Mouse (Mus musculus): ENCODE results near the gene Cntnap2. TPM values are rescaled to one million over a fixed set of nuclear protein-coding genes. Genes with fewer than 3 reads are reported as not detected.

The Cntnap2 gene
- polyA plus RNA-seq, 1 experiment from 2014 or later, result 1.3 TPM

DNA sequence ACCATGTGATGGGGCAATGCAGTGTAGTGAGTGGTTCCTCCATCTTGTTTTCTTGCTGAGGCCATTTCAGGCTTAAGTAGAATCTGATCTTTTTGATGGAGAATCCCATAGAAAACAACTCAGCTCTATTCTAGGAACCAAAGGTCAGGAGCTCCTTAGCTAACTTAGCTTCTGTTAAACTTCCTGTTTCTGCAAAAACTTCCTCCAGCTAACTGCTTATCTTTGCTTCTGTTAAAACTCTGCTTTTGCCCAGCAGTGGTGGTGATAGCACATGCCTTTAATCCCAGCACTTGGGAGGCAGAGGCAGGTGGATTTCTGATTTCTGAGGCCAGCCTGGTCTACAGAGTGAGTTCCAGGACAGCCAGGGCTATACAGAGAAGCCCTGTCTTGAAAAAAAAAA is 2258.1 kb downstream of the Cntnap2 start:
- peaks cover 8% of the 10 kb centered on the region; the same call in 1 of the 2 replicates for H3K4me1 ChIP-seq (replicated peaks; ENCODE audit: control insufficient read depth, insufficient read depth, low read length)
- no peak overlapping the region for H3K27ac ChIP-seq (ENCODE audit: low read depth)
- H3K9ac ChIP-seq (ENCODE audit: low read length), result no peak overlapping the region
- H3K36me3 ChIP-seq (ENCODE audit: control insufficient read depth, insufficient read depth, low read length), result no peaks in the 10 kb centered on the region
- H3K9me3 ChIP-seq (ENCODE audit: control insufficient read depth, low read length), result no peaks in the 10 kb centered on the region
- no peak overlapping the region for H3K4me3 ChIP-seq (ENCODE audit: low read depth, low read length)
- H3K4me2 ChIP-seq (ENCODE audit: low read length), result no peak overlapping the region
- ATAC-seq (replicated peaks; ENCODE audit: low FRiP score, low TSS enrichment, low read depth) (no peak), DNase-seq (ENCODE audit: low spot score) (no peak)
- H3K27me3 ChIP-seq (replicated peaks; ENCODE audit: control insufficient read depth, insufficient read depth, low read length), result no peaks in the 10 kb centered on the region

DNA sequence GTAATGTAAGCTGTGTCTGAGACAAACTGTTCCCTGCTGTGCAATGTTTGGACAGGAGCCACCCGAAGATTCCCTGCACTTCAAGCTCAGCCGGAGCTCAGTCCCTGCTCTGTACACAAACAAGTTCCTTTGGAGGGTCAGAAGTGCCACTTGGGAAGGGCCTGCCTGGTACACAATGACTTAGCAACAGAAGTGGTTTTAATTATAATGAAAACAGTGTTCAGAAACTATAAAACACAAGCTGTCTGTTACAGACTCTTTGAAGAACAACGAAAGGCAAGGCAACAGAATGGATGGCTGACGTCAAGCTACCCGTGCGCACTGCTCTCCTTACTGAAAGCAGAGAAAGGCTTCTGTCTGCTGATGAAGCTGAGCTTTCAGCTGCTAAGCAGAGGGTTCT is 2259.5 kb downstream of the Cntnap2 start:
- peak; percentile 64 for DNase-seq (ENCODE audit: low spot score)
- H3K9me3 ChIP-seq (ENCODE audit: control insufficient read depth, low read length), result no peaks in the 10 kb centered on the region
- H3K9ac ChIP-seq (ENCODE audit: low read length), result no peak overlapping the region
- WGBS, result 6% methylated on average over 6 of the region's 6 CpGs
- no peak overlapping the region; the same call in 1 of the 2 replicates for H3K4me3 ChIP-seq (ENCODE audit: low read depth, low read length)
- no peaks in the 10 kb centered on the region for H3K27me3 ChIP-seq (replicated peaks; ENCODE audit: control insufficient read depth, insufficient read depth, low read length)
- no peak overlapping the region; the same call in 1 of the 2 replicates for H3K27ac ChIP-seq (ENCODE audit: low read depth)
- ATAC-seq (replicated peaks; ENCODE audit: low FRiP score, low TSS enrichment, low read depth), result no peak
- H3K36me3 ChIP-seq (ENCODE audit: control insufficient read depth, insufficient read depth, low read length), result no peaks in the 10 kb centered on the region
- H3K4me2 ChIP-seq (ENCODE audit: low read length), result peak overlapping the region; percentile 42
- H3K4me1 ChIP-seq (replicated peaks; ENCODE audit: control insufficient read depth, insufficient read depth, low read length), result peaks cover 8% of the 10 kb centered on the region; the same call in 1 of the 2 replicates

DNA sequence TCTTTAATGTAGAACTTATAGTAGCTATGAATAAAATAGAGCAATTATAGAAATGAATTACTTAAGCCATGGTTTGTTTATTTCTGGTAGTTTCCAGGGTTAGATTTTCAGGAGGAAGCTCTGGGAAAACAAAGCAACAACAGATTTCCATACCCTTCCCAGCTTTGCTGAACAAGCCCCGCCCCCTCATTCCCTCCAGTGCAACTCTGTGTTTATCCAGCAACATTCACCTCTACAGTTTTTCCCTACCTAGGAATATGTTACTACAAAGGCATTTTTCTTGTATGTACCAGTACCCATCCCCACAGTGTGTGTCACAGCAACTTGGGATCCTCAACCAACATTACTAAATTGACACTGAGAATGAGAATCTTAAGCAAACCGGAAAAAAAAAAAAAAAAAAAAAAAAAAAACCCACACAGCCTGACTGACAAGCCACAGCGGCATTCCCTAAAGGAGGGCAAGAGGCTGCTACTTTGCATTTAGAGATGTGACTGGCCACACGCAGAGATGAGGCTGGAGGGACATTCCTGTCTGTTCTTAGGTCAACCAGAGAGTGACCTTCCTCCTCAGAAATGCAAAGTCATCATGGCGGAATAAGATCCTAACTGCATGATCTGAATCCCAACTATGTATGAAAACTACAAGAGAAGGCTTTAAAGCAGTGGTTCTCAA is 2260.3 kb downstream of the Cntnap2 start:
- Histone ChIP-seq H3K4me2 (ENCODE audit: low read length) (peak overlapping the region; percentile 42), H3K4me1 (replicated peaks; ENCODE audit: control insufficient read depth, insufficient read depth, low read length) (peaks cover 8% of the 10 kb centered on the region; the same call in 1 of the 2 replicates), H3K27me3 (replicated peaks; ENCODE audit: control insufficient read depth, insufficient read depth, low read length) (no peaks in the 10 kb centered on the region), H3K9ac (ENCODE audit: low read length) (no peak overlapping the region), H3K4me3 (ENCODE audit: low read depth, low read length) (no peak overlapping the region), H3K27ac (ENCODE audit: low read depth) (no peak overlapping the region), H3K36me3 (ENCODE audit: control insufficient read depth, insufficient read depth, low read length) (no peaks in the 10 kb centered on the region), H3K9me3 (ENCODE audit: control insufficient read depth, low read length) (no peaks in the 10 kb centered on the region)
- DNase-seq (ENCODE audit: low spot score), result peak; percentile 43
- no peak for ATAC-seq (replicated peaks; ENCODE audit: low FRiP score, low TSS enrichment, low read depth)
- 27% methylated on average over 5 of the region's 5 CpGs for WGBS

DNA sequence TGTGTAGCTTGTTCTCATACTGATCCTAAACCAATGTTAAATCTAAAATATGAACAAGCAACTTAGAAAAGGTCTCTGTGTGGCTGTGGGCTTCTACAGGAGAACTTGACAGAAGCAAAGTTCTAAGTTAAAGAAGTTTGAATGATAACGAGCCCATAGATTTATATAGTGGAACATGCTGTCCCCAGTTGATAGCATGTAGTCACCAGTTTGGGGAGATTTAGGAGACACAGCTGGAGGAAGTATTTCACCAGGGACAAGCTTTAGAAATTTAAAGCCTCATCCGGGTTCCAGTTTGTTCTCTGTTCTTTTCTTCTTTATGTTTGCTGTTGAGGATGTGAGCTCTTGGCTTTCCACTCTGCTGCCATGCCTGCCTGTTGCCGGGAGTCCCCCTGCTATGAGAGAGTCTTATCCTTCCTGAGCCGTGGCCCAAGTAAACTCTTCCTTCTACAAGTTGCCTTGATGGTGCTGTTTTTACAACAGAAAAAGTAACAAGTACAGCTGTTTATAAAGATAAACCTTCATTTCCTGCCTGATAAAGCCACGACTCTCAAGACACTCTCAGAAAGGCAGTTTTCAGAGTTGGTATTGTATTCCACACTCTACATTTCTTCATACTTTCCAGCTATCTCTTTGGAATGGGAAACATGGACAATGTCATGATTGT is 2264.1 kb downstream of the Cntnap2 start:
- DNase-seq (ENCODE audit: low spot score) (no peak), ATAC-seq (replicated peaks; ENCODE audit: low FRiP score, low TSS enrichment, low read depth) (no peak)
- Histone ChIP-seq H3K4me1 (replicated peaks; ENCODE audit: control insufficient read depth, insufficient read depth, low read length) (peaks cover 4% of the 10 kb centered on the region; the same call in 1 of the 2 replicates), H3K4me2 (ENCODE audit: low read length) (no peak overlapping the region), H3K27me3 (replicated peaks; ENCODE audit: control insufficient read depth, insufficient read depth, low read length) (no peaks in the 10 kb centered on the region), H3K27ac (ENCODE audit: low read depth) (no peak overlapping the region), H3K9me3 (ENCODE audit: control insufficient read depth, low read length) (no peaks in the 10 kb centered on the region), H3K9ac (ENCODE audit: low read length) (no peak overlapping the region), H3K4me3 (ENCODE audit: low read depth, low read length) (no peak overlapping the region), H3K36me3 (ENCODE audit: control insufficient read depth, insufficient read depth, low read length) (no peaks in the 10 kb centered on the region)
- 42% methylated on average over 5 of the region's 5 CpGs for WGBS

DNA sequence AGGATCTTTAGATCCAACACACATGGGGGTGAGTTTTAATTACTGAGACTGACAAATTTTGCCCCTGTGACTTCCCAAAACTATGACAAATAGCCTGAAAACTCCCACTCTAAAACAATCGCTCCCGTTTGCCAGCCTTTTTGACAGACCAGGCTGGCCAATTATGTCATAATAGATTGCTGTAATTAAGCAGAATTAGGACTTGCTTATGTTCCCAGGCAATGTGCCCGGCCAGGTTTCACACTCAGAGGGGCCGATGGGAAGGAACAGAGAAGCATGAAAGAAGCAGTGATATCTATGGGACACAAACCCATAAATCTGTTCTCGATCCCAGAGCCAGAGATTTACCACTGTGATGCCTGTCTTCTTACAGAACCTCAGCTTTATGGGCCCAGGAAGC is 2264.7 kb downstream of the Cntnap2 start:
- H3K36me3 ChIP-seq (ENCODE audit: control insufficient read depth, insufficient read depth, low read length), result no peaks in the 10 kb centered on the region
- peaks cover 4% of the 10 kb centered on the region; the same call in 1 of the 2 replicates for H3K4me1 ChIP-seq (replicated peaks; ENCODE audit: control insufficient read depth, insufficient read depth, low read length)
- ATAC-seq (replicated peaks; ENCODE audit: low FRiP score, low TSS enrichment, low read depth) (no peak), DNase-seq (ENCODE audit: low spot score) (no peak)
- no peak overlapping the region for H3K27ac ChIP-seq (ENCODE audit: low read depth)
- H3K4me3 ChIP-seq (ENCODE audit: low read depth, low read length), result no peak overlapping the region
- no peaks in the 10 kb centered on the region for H3K9me3 ChIP-seq (ENCODE audit: control insufficient read depth, low read length)
- 42% methylated on average over 5 of the region's 5 CpGs for WGBS
- H3K9ac ChIP-seq (ENCODE audit: low read length), result no peak overlapping the region
- no peaks in the 10 kb centered on the region for H3K27me3 ChIP-seq (replicated peaks; ENCODE audit: control insufficient read depth, insufficient read depth, low read length)
- H3K4me2 ChIP-seq (ENCODE audit: low read length), result no peak overlapping the region

DNA sequence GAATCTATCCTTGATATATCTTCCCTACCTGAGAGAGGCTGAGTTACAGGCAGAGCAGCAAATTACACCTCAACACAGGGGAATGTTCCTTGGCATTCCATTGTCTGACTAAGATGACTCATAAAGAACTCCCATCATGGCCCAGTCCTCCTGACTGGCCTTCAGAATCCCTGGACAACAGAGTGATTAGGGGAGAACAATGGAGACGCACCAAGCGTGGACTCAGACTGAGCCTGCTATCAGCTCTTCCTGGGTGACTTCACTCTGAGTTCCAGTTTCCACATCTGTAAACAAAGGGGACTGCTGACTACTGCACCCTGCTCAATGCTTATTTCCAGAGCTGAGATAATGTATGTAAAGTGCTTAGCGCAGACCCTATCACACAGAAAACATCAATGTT is 2269.1 kb downstream of the Cntnap2 start:
- Histone ChIP-seq H3K4me3 (ENCODE audit: low read depth, low read length) (no peak overlapping the region), H3K9me3 (ENCODE audit: control insufficient read depth, low read length) (no peaks in the 10 kb centered on the region), H3K36me3 (ENCODE audit: control insufficient read depth, insufficient read depth, low read length) (no peaks in the 10 kb centered on the region), H3K27ac (ENCODE audit: low read depth) (no peak overlapping the region), H3K4me1 (replicated peaks; ENCODE audit: control insufficient read depth, insufficient read depth, low read length) (no peaks in the 10 kb centered on the region), H3K4me2 (ENCODE audit: low read length) (no peak overlapping the region), H3K27me3 (replicated peaks; ENCODE audit: control insufficient read depth, insufficient read depth, low read length) (no peaks in the 10 kb centered on the region), H3K9ac (ENCODE audit: low read length) (no peak overlapping the region)
- 71% methylated on average over 3 of the region's 3 CpGs for WGBS
- DNase-seq (ENCODE audit: low spot score) (no peak), ATAC-seq (replicated peaks; ENCODE audit: low FRiP score, low TSS enrichment, low read depth) (no peak)

DNA sequence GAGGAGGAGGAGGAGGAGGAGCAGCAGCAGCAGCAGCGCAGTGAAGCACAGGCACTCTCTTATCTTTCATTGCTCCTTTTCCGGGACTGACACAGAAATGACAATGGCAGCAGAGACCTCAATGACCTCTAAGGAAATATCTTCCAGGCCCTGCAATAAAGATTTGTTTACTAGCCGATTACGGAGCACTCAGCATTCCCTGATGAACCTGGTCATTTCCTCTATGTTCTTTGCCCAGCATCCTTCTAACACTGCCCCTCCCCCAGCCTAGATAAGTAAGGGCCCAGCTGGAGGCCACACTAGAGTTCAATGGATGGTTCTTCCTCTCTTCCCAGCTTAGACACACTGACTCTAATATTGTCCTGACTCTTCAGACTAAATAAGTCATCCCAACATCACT is 2270.1 kb downstream of the Cntnap2 start:
- ATAC-seq (replicated peaks; ENCODE audit: low FRiP score, low TSS enrichment, low read depth), result peak; percentile 62; the same call in 1 of the 2 replicates
- H3K4me3 ChIP-seq (ENCODE audit: low read depth, low read length), result no peak overlapping the region
- H3K4me1 ChIP-seq (replicated peaks; ENCODE audit: control insufficient read depth, insufficient read depth, low read length), result no peaks in the 10 kb centered on the region
- H3K36me3 ChIP-seq (ENCODE audit: control insufficient read depth, insufficient read depth, low read length), result no peaks in the 10 kb centered on the region
- no peak overlapping the region for H3K4me2 ChIP-seq (ENCODE audit: low read length)
- H3K9me3 ChIP-seq (ENCODE audit: control insufficient read depth, low read length), result no peaks in the 10 kb centered on the region
- no peak for DNase-seq (ENCODE audit: low spot score)
- H3K27ac ChIP-seq (ENCODE audit: low read depth), result no peak overlapping the region
- no peaks in the 10 kb centered on the region for H3K27me3 ChIP-seq (replicated peaks; ENCODE audit: control insufficient read depth, insufficient read depth, low read length)
- WGBS, result 5% methylated on average over 4 of the region's 4 CpGs
- H3K9ac ChIP-seq (ENCODE audit: low read length), result no peak overlapping the region

DNA sequence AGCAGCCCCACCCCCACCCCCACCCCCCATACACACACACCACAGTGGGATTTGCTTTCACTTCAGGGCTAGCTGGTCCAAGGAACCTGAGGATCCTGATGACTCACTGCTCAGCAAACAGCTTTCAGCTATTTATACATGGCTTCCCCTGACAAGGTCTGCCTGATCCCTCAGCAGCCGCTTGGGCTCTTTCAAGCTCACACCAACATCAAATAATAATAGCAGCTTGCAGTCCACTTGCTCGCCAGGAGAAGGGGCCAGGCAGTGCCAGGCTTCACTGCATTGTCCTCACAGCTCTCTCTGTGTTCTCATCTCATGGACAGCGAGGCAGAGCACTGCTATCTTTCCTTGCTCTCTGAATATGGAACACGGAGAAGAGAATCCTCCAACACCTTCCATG is 2273.9 kb downstream of the Cntnap2 start:
- no peak overlapping the region for H3K4me2 ChIP-seq (ENCODE audit: low read length)
- H3K4me1 ChIP-seq (replicated peaks; ENCODE audit: control insufficient read depth, insufficient read depth, low read length), result no peaks in the 10 kb centered on the region
- H3K9me3 ChIP-seq (ENCODE audit: control insufficient read depth, low read length), result no peaks in the 10 kb centered on the region
- ATAC-seq (replicated peaks; ENCODE audit: low FRiP score, low TSS enrichment, low read depth) (peak; percentile 61; the same call in 1 of the 2 replicates), DNase-seq (ENCODE audit: low spot score) (no peak)
- H3K9ac ChIP-seq (ENCODE audit: low read length), result no peak overlapping the region
- no peaks in the 10 kb centered on the region for H3K27me3 ChIP-seq (replicated peaks; ENCODE audit: control insufficient read depth, insufficient read depth, low read length)
- H3K4me3 ChIP-seq (ENCODE audit: low read depth, low read length), result no peak overlapping the region
- no peaks in the 10 kb centered on the region for H3K36me3 ChIP-seq (ENCODE audit: control insufficient read depth, insufficient read depth, low read length)
- WGBS, result 52% methylated on average over 4 of the region's 4 CpGs
- H3K27ac ChIP-seq (ENCODE audit: low read depth), result no peak overlapping the region

DNA sequence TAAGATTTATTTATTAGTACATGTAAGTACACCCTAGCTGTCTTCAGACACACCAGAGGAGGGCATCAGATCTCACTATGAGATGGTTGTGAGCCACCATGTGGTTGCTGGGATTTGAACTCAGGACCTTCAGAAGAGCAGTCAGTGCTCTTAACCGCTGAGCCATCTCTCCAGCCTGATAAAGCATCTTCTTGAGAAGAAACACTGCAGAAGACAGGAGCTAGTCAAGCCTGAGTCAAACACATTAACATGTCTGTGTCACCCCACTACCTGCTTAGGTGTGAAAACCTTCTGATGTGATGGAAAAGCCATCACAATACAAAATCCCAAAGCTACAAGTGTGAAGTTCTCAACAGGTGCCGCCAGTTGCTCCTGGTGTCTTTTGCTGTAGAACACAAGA is 2275.2 kb downstream of the Cntnap2 start:
- Histone ChIP-seq H3K27ac (ENCODE audit: low read depth) (no peak overlapping the region), H3K9me3 (ENCODE audit: control insufficient read depth, low read length) (no peaks in the 10 kb centered on the region), H3K4me3 (ENCODE audit: low read depth, low read length) (no peak overlapping the region), H3K36me3 (ENCODE audit: control insufficient read depth, insufficient read depth, low read length) (no peaks in the 10 kb centered on the region), H3K4me1 (replicated peaks; ENCODE audit: control insufficient read depth, insufficient read depth, low read length) (no peaks in the 10 kb centered on the region), H3K27me3 (replicated peaks; ENCODE audit: control insufficient read depth, insufficient read depth, low read length) (no peaks in the 10 kb centered on the region), H3K9ac (ENCODE audit: low read length) (no peak overlapping the region), H3K4me2 (ENCODE audit: low read length) (no peak overlapping the region)
- ATAC-seq (replicated peaks; ENCODE audit: low FRiP score, low TSS enrichment, low read depth) (no peak), DNase-seq (ENCODE audit: low spot score) (no peak)
- 88% methylated on average over 2 of the region's 2 CpGs for WGBS

Measured in intestine, embryonic 14.5 days (tissue).